Mouse (Mus musculus): ENCODE results near the gene Hemk1. TPM values are rescaled to one million over a fixed set of nuclear protein-coding genes. Genes with fewer than 3 reads are reported as not detected.

Hemk1 gene
- total and polyA plus RNA-seq, 3 experiments: 11.9 to 20.5 (median 12.1) TPM

DNA sequence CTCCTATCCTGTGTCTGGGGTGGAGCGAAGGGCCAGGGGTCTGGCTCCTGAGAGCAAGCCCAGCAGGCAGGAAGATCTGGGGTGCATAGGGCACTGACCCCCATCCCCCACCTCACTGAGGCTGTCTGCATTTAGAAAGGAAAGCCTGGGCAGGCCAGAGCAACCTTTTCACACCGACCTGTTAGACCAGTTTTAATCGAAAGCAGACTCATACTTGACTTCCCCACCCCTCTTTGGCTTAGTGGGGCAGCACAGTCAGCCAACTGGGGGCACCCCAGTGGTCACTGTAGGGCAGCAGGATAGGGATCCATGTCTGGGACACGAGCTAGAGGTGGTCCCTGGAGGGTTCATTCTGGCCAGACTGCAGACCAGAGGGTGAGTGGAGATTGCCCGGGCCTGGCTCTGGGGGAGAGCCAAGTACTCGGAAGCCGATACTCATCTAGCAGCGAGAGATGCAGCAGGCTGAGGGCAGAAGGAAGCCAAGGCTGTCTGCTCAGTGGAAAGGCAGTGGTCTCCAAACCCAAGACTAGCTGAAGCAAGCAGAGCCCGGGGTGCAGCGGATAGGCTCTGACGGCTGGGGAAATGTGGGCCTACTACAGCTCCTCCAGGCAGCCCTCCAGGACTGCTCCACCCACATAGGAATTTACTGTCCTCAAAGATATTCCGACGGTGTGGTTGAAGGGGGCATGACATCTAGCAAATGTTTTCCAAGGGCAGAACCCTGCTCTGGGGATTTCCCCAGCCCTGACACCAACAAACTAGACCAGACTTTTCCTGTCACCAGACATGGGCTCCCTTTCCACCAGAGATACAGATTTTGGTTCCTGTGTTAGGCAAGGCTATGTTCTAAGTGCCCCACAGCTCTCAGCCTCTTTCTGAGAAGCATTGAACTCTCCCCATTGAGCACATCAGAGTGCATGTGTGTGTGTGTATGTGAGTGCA is 32.3 kb downstream of the Hemk1 start (continued):
- TF ChIP-seq EP300 (IDR thresholded peaks at IDR 0.05; ENCODE audit: low read length): peak; percentile 37
- TF ChIP-seq PAX5 (IDR thresholded peaks at IDR 0.05; ENCODE audit: low read length): no peak
- TF ChIP-seq GABPA (IDR thresholded peaks at IDR 0.05; ENCODE audit: insufficient replicate concordance, low read depth, low read length): no peak
- TF ChIP-seq USF1 (IDR thresholded peaks at IDR 0.05; ENCODE audit: low read depth, low read length): no peak
- TF ChIP-seq POLR2AphosphoS2 (IDR thresholded peaks at IDR 0.05; ENCODE audit: low read depth, low read length): no peak

- DNase-seq (ENCODE audit: extremely low read depth): no peak
- no peaks in the 10 kb centered on the region for H3K79me2 ChIP-seq (replicated peaks; ENCODE audit: control insufficient read depth, extremely low read depth, insufficient read depth, poor library complexity, severe bottlenecking)
- H3K27me3 ChIP-seq (replicated peaks): no peaks in the 10 kb centered on the region
- in situ Hi-C loops (cut with MboI; ENCODE audit: low pct_ligation_motif_present, low pct_unique_long_range_greater_than_20kb, low sequenced_read_pairs) (no loop called here), dilution Hi-C loops (cut with MboI; ENCODE audit: extremely low pct_ligation_motif_present, extremely low pct_unique_long_range_greater_than_20kb, low sequenced_read_pairs) (no loop called here)
- H3K4me3 ChIP-seq (replicated peaks in 1 of 3; ENCODE audit: low read depth in 2 of 3, low read length in 2 of 3, poor library complexity in 1 of 3): no peak overlapping the region
- TF ChIP-seq MYC (IDR thresholded peaks at IDR 0.05; ENCODE audit: low read depth, low read length): no peak
- no peak for TF ChIP-seq POLR2A (IDR thresholded peaks at IDR 0.05; ENCODE audit: low read depth, low read length)
- no peak for TF ChIP-seq UBTF (IDR thresholded peaks at IDR 0.05; ENCODE audit: low read depth, low read length)
- TF ChIP-seq GABPA (IDR thresholded peaks at IDR 0.05; ENCODE audit: insufficient replicate concordance, low read depth, low read length): no peak
- TF ChIP-seq POLR2AphosphoS2 (IDR thresholded peaks at IDR 0.05; ENCODE audit: low read depth, low read length): no peak
- TF ChIP-seq JUN (IDR thresholded peaks at IDR 0.05; ENCODE audit: insufficient read depth, low read depth, low read length): no peak
- no peak for TF ChIP-seq PAX5 (IDR thresholded peaks at IDR 0.05; ENCODE audit: low read length)
- no peak for TF ChIP-seq TBP (conservative IDR thresholded peaks at IDR 0.05; ENCODE audit: low read depth, low read length)
- no peak for TF ChIP-seq IRF4 (IDR thresholded peaks at IDR 0.05; ENCODE audit: low read depth, low read length)
- peaks cover 16 to 22% of the 10 kb centered on the region in 2 experiments for H3K36me3 ChIP-seq (replicated peaks in 1 of 2; ENCODE audit: control insufficient read depth in 1 of 2, insufficient read depth in 1 of 2, low read length in 1 of 2)
- no peak overlapping the region for H3K9ac ChIP-seq (ENCODE audit: insufficient read depth, low read depth)
- H3K4me2 ChIP-seq (ENCODE audit: insufficient read depth, low read depth, poor library complexity, severe bottlenecking): no peak overlapping the region
- H3K9me3 ChIP-seq (replicated peaks; ENCODE audit: low read length): no peaks in the 10 kb centered on the region
- 0 out of 2 replicates have a peak overlapping the region, but pooled peaks have one; percentile 37 for H3K27ac ChIP-seq (ENCODE audit: insufficient read depth, low read depth)
- peaks cover 52 to 74% of the 10 kb centered on the region in 2 experiments for H3K4me1 ChIP-seq (ENCODE audit: control insufficient read depth in 1 of 2, insufficient read depth in 2 of 2)
These were observed 33.1 kb downstream of the Hemk1 start for GRCm38 (mm10) chr9:107305012-107305411.

DNA sequence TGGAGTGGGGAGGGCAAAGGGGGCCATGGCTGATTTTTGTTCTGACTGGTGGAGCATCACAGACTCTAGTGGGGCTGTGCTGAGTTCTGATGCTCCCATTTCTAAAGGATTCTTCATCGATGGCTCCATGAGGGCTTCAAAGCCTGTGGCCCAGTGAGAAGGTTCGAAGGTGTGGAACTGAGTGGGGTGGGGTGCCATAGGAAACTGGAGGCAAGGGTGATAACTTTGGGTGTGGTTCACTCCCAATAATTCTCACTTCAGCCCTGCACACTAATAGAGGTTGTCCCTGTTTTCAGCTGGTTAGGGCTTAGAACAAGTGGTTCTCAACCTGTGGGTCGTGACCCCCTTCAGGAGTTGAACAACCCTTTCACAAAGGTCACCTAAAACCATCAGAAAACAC is 33.8 kb downstream of the Hemk1 start:
- no peak overlapping the region for H3K27ac ChIP-seq (ENCODE audit: insufficient read depth, low read depth)
- H3K4me2 ChIP-seq (ENCODE audit: insufficient read depth, low read depth, poor library complexity, severe bottlenecking): no peak overlapping the region
- no peak overlapping the region for H3K9ac ChIP-seq (ENCODE audit: insufficient read depth, low read depth)
- dilution Hi-C loops (cut with MboI; ENCODE audit: extremely low pct_ligation_motif_present, extremely low pct_unique_long_range_greater_than_20kb, low sequenced_read_pairs) (no loop called here), in situ Hi-C loops (cut with MboI; ENCODE audit: low pct_ligation_motif_present, low pct_unique_long_range_greater_than_20kb, low sequenced_read_pairs) (no loop called here)
- DNase-seq (ENCODE audit: extremely low read depth): no peak
- H3K9me3 ChIP-seq (replicated peaks; ENCODE audit: low read length): no peaks in the 10 kb centered on the region
- peaks cover 16 to 25% of the 10 kb centered on the region in 2 experiments for H3K36me3 ChIP-seq (replicated peaks in 1 of 2; ENCODE audit: control insufficient read depth in 1 of 2, insufficient read depth in 1 of 2, low read length in 1 of 2)
- H3K4me3 ChIP-seq (replicated peaks in 1 of 3; ENCODE audit: low read depth in 2 of 3, low read length in 2 of 3, poor library complexity in 1 of 3): no peak overlapping the region
- peaks cover 51 to 68% of the 10 kb centered on the region in 2 experiments for H3K4me1 ChIP-seq (ENCODE audit: control insufficient read depth in 1 of 2, insufficient read depth in 2 of 2)
- no peaks in the 10 kb centered on the region for H3K27me3 ChIP-seq (replicated peaks)
- TF ChIP-seq BHLHE40 (IDR thresholded peaks at IDR 0.05; ENCODE audit: low read depth, low read length): no peak
- no peak for TF ChIP-seq MAZ (IDR thresholded peaks at IDR 0.05; ENCODE audit: low read depth, low read length)
- no peaks in the 10 kb centered on the region for H3K79me2 ChIP-seq (replicated peaks; ENCODE audit: control insufficient read depth, extremely low read depth, insufficient read depth, poor library complexity, severe bottlenecking)
